Mouse (Mus musculus) cerebellum, adult 11-12 months (tissue): ENCODE data around the gene Rab27a.

Experiments
- DNase-seq: peaks from one replicate; pipeline ENCODE4 v3.0.0; 2022

Rab27a gene

DNA sequence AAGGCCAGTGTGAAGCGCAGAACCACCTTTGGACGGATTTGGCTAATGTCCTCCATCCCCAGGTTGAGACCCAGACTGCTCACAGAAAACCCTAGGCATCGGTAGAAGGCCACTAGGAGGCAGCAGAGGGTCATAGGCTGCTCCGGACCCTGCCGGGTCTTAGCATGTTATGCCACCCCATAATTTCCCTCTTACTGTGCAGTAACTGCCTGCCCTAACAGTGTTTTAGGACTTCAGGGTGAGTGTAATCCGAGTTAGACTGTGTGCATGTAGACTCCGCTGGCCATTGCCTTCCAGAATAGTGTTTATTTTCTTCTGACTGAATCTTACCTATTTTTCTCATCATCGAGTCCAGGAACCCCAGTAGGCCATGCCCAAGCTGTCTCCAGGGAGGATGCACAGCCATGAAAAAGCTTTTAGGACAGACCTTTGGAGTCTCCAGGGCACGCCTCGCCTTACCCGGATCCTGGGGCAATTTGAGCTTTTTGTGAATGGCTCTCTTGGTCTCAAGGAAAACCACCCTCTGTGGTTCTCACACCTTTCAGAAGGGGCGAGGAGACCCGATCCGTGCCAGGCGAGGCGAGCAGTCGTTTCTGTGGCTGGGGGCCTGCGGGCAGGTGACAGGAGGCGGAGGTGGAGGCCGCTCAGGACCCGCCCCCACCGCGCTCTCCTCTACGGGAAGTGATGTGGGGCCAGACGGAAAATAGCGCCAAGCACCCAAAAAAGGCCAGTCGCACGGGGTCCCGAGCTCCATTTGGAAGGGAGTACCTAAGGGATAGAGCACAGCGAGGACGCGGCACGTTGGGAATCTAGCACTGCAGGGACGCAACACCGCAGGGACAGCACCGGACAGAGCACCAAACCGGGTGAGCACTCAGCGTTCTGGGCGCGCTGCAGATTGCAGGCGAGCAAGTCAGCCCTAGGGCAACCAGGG is at the start of gene Rab27a:
TSS of gene Rab27a (plus strand) at position 709 of the 934 bp plus-strand sequence.
- peak; percentile 84 for DNase-seq

DNA sequence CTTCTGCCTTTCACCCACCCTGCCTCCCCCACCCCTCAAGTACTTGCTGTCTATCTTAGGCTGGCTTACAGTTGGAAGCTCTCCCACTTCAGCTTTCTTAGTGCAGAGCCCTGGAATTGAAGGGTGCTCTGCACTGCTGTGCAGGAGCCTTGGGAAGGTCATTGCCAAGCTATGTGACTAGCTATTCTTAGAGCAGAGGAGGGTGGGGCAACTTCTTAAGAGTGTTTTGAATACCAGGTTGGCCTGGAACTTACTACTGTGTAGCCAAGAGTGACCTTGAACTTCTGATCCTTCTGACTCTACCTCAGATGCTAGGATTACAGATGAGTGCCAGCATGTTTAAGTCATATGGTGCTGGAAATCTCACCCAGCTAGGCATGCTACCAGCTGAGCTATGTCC is 48.5 kb upstream of the Rab27a start:
- no peak for DNase-seq

DNA sequence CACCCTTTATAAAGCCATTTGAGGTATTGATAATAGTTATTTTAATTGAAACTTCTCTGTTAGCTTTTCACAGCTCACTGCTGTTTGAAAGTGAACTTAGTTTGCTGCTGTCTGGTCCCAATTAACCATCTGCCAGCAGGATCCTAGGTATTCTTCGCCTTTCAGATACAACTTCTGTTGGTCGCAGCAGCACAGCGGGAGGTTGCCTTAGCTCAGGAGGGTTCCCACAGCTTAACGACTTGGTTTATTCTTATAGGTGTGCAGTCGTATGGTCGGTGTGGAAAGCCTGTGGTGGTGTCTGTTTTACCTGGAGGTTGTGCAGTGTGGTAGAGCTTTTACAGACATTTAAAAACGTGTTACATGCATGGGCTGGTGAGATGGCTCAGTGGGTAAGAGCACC is 47.8 kb upstream of the Rab27a start:
- DNase-seq: no peak

DNA sequence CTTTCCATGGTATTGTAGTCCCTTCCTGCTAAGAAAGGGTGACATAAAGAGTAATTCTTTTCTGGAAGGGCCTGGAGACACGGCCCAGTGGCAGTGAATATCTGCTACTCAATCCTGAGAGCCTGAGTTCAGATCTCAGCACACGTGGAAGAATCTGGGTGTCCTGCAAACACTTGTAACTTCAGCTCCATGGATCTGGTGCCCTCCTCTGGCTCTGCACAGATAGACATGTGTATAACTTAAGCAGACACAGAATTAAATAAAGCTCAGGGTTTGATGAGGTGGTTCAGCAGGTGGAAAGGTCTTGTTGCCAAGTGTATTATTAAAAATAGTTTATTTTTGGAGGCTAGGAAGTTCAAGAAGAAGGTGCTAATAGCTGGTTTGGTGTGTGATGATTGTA is 44.2 kb upstream of the Rab27a start:
- DNase-seq: no peak

DNA sequence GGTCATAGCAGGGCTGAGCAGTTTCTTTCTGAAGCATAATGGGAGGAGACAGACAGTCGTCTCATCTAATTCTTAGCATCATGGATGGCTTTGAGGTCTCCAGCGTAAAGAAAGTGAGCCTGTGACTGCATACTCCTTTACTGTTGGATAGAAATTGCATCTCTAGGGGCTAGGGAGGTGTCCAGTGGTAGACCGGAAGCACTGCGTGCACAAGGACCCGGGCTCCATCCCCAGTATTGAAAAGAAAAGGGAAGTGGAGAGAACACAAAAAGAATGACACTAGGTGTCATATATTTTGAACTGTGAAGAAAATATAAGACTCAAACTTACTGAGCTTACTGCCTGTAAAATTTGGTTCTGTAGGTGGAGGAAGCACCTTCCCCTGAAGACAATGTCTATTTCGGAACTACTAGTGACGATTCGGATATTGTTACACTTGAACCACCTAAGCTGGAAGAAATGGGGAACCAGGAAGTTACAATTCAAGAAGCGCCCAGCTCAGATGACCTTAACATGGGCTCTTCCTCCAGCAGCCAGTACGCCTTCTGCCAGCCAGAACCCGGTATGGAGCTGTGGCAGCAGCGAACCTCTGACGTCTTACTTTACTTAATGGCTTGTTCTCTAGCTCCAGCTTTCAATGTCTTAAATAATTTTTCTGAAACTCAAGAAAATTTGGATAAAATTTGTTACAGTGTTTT is 43.2 kb upstream of the Rab27a start:
- no peak for DNase-seq

DNA sequence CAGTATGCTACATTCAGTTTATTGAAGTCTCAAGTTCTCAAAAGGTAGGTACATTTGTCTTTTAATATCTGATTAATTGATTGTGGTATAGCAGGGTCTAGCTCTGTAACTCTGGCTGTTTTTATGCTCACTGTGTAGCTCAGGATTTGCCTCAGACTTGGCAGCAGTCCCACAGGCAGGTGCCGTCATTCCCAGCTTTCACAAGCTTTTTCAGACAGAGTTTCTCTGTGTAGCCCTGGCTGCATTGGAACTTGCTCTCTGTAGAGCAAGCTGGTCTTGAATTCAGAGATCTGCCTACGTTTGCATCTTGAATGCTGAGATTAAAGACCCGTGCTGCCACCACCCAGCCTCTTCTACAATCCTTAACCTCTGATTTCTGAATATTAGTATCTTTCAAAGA is 42.5 kb upstream of the Rab27a start:
- DNase-seq: no peak

DNA sequence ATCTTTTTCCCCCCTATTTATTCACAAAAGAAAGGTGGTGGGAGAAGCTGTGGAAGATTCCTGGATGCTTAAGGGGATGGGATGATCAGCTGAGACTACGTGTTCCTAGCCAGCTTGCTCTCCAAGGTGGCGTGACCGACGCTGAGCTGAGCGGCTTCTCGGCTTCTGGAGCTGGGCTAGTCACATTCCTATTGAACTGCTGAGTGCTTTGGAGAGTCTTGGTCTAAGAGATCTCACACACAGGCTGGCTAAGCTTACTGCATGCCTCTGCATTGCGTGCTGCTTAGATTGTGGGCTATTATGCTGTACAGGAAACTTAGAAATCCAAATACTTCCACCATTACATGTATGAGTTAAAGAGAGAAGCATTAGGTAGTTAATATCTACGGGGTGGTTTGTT is 40.6 kb upstream of the Rab27a start:
- DNase-seq: no peak

DNA sequence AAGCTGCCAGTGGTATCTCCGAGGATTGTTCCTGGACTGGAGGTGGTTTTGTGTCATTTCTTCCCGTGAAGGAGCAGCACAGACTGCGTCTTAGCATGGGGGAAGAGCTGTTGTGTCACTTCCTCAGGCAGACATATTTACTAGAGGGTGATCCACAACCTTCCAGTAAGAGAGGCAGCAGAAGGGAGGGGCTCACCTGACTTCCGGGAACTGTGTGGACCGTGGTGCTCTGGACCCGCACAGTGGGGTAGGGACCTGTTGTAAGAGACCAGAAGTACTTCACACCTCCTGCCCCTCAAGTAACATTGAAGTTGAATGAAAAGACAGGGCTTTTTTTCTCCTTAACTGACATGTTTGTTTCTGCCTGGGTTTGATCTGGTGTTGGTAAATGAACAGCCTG is 39.5 kb upstream of the Rab27a start:
- DNase-seq: no peak

DNA sequence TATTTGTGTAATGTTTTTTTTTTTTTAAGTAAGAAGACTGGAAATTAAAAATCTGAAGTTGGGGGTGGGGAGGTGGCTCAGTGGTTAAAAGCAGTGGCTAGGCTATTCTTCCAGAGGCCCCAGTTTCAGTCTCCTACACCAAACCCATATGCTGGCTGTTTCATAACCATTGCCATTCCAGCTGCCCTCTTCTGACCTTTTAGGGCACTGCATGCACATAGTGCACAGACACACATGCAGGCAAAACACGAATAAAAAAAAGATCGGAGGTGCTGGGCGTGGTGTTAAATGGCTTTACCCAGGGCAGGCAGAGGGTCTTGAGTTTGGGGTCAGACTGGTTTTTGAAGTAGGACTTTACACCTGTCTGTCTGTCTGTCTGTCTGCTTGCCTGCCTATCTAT is 38.5 kb upstream of the Rab27a start:
- no peak for DNase-seq

DNA sequence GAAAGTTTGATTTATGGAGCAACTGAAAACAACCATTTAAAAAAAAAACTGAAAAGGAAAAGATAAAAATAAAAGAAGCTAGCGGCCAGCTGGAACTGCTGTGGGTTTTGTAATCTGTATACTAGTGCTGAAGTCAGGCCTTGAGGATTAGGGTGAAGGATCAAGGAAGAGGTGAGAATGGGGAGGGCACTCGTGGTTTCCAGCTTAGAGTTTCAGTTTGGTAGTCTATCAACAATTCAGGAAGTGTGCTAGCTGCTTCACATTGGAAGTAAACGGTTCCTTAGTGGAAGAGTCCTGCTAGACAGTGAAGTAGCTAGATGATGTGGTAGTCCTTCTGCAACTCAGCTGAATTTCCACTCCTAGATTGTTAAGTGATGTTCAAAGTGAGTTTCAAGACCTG is 36.3 kb upstream of the Rab27a start:
- no peak for DNase-seq

DNA sequence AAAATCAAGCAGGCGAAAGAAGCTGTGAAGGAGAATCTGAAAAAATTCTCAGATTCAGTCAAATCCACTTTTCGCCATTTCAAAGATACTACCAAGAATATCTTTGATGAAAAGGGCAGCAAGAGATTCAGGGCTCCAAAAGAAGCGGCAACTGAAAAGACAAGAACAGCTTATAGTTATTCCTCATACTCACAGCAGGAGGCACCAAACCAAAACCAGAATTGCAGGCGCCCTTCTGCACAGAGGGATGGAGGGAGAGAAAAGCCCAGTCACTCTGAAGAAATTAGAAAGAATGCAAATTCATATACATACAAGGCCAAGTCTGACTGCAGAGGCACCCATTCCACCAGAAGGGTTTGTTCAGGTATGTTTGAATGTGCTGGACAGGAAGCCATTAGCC is 32.0 kb upstream of the Rab27a start:
- no peak for DNase-seq

DNA sequence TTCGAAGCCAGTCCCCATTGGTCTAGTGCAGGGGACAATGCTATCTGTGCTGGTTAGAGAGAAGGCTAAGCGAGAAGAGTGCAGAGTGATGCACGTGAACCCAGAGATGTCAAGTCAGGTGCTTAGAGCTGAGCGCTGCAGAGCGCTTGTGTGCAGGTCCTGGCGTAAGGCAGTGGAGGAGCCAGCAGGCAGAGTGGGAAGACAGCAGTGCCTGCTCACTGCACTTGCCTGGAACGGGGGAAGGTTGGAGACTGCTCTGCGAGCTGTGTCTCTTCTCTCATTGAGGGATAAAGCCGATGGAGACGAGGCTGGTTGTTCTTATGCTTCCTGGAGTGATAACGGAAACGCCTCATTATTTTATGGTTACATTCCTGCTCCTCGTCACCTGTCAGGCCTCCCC is 29.9 kb upstream of the Rab27a start:
- DNase-seq: no peak

DNA sequence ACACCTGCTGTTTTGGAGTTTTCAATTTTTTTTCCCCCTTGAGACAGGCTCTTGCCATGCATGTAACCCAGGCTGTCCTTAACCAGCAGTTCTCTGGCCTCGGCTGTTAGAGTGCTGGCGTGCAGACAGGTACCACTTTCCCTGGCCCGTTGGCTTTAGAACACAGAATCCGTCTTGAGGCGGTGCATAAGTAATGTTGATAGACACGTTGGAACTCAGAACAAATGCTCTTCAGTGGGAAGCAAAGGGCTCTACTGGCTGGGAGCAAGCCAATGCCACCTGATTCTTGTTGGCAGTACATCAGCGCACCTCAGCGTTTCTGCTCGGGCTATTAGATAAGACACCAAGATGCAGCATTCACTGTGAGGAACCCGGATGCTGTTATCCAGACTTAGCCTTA is 24.8 kb upstream of the Rab27a start:
- peak; percentile 71 for DNase-seq

DNA sequence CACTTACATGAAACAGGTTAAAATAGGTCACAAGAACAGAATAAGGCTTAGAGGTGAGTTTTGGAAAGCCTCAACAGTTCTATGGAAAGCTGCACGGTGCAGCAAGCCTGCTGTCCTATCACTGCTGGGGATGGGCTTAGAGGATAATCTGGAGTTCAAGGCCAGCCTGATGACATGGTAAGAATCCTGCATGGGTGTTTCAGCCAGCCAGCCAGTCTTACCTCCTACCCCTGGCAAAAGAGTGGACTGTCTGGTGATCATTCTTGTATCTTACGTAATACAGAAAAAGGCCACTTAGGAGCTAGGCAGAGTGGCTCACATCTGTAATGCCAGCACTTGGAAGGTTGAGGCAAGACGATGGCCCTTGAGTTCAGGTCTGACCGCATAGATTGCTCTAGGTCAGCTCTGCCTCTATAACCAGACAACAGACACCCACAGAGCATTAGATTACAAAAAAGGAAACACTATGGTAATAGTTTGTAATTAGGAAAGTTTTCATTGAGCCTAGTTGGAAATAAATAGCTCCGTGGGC is 24.0 kb upstream of the Rab27a start:
- DNase-seq: no peak

DNA sequence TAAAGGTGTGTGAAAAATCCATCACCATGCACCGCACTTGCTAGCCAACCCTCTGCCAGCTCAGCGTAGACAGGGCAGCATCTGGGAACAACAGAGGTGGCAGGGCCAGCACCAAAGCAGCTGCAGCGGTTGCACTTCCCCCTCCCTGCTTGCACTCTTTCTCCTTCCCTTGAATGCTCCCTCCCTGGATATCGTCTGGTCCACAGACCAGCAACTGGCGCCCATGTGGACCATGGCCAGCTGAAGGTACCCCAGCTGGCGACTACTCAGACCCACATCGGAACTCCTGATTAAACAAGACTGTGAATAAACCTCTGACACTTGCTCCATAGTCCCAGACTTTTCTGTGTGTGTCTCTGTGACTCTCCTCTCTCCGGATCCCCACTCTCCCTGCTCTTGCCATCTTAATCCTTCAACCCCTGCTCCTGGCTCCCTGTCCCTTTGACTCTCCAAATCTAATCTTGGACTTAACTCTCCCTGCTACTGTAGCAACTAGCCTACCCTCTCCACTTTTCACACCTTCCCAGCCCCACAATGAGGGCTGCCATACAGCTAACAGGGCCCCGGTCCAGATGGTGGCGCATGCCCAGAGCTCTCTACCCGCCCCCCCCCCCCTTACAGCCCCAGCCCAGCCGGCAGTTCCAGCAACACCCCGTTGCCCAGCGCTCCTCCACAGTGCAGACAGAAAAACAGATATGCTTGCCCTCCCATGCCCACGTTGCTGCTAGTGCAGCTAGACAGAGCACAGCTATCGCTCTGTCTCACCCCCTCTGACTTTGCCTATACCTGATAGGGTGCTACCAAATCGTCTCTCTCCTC is 18.6 kb upstream of the Rab27a start:
- DNase-seq: no peak

DNA sequence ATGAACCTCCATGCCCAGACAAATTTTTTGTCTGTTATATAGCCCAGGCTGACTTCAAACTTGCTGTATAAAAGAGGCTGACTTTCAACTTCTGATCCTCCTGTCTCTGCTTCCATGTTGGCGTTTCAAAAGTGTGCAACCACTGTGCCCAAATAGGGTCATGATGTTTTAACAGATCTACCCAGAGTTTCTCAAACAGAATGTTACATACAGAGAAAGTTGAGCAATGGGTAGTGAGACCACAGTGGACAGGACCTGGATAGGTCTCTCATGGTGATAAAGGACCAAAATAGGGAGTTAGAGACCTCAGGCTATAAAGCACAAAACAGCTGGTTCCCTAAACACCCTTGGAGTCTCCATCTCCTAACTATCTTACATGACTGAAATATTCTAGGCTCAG is 14.2 kb upstream of the Rab27a start:
- DNase-seq: no peak

DNA sequence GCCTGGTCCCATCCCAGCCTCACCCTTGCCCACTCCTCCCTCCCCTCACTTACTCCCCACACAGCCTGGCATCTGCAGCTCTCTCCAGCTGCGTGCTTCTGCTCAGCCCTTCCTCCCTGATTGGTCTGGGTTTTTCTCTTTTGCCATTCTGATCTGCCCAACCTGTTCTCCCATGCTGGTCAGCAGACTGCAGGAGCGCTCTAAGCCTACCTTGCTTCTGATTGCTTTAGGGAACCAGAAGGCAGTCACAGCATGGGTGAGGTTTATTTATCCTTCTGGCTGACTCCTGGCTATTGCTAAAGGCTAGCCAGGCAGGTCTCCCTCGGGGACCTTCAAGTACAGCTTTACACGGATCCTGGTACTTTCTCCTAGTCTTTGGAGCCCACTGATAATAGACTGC is 13.2 kb upstream of the Rab27a start:
- DNase-seq: peak; percentile 79

DNA sequence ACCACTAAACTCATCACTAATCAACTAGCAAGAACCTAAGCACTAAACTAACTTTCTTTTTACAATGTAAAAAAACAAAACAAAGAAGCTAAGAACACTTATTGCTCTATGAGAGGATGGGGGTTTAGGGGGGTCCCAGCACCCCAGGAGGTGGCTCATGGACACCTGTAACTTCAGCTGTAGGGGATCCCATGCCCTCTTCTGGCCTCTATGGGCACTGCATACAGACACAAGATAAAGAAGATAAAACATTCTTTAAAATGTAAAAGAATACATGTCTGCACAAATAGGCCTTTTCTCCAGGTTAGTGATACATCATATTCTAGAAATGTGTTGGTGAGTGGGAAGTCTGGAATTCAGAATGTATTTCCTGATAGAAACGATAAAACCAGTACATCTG is 11.2 kb upstream of the Rab27a start:
- DNase-seq: no peak

DNA sequence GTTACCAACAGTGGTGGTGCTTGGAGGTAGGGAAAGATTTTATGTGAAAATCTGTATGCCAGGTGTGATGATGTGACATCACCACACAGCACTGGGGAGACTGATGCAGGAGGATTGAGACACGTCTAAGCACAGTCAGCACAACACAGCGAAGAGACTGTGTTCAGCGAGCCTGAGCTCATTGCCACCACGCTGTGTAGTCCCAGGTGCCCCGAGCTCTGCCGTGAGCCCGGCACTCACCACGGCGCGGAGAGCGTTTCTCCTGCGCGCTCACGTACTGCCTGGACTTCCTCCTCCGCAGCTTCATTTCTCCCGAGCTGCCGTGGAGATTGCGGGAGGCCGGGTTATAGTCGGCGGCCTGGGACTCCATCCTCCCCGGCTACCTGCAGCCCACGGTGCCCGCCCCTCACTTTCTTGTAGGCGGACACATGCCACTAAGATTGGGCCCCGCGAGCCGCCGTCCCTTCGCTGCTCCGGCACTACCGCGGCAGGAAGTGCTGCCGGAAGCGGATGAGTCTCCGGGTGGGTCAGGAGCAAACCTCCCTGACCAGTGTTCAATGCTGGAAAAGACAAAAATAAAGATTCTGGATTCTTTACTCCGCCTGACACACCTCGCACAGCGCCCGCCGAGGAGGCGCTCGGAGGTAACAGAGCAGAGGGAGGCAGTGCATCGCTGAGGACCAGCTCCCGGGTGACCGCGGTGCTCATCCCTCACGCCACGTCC is 5.3 kb upstream of the Rab27a start:
- peak; percentile 91 for DNase-seq

DNA sequence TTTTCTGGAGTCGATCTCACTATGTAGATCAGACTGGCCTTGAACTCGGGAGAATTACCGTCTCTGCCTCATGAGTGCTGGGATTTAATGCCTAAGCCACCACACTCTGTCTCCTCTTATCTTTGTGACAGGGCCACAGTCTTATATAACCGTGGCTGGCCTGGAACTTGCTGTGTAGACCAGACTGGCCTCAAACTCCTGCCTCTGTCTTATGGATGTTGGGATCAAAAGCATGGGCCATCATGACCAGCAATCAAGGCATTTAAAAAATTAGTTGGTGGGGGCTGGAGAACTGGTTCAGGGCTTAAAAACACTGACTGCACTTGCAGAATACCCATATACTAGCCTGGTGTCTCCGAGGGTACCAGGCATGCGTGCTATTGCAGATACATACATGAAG is 4.6 kb upstream of the Rab27a start, which contains the start of gene Pigb:
TSS of gene Pigb (minus strand) at position 299 of the 400 bp plus-strand sequence.
- no peak for DNase-seq

DNA sequence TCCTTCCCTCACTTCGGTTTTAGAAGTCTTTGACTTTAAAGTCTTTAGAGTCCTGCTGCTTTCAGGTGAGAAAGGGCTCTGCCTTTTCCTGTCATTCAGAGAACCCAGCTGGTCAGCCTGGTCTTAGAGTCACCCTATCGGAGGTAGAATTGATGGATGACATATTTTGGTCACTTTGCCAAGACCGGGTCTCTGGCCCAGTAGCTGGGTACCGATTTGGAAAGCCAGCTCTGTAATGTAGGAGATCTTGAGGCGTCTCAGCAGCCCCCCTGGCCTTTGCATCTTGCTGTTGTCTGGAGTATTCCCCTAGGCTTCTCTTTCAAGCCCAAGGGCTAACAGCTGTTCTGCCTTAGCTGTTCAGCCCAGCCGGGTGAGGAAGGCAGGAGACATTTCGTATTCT is 550 bp downstream of the Rab27a start:
- DNase-seq: peak; percentile 54

DNA sequence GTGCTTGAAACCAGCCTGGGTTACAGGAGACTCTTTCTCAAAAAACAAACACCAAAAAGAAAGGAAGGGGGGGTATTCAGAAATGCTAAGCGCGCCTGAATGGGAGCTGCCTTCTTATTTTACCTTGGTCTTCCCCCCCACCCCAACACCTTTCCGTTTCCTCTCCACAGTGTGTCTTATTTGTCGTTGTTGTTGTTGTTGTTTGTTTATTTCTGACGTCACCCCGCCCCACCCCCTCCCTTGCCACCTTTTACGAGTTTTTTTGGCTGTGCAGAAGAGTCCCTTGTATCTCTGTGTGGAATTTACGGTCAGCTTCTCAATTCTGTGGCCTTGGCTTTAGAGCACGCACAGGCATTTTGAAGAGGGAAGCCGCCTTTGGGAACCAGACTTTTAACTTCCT is 1.1 kb downstream of the Rab27a start:
- no peak for DNase-seq
